Mouse (Mus musculus) embryonic facial prominence, embryonic 15.5 days (tissue): ENCODE data around the gene Cyp1a1. TPM values are rescaled to one million over a fixed set of nuclear protein-coding genes. Genes with fewer than 3 reads are reported as not detected.

Experiments used
- ATAC-seq: fragments of 200-750 bp; cut with Nextera tagmentation; 2 replicates; pipeline ENCODE4 v1.8.0; 2017; ENCODE audit warnings: low read depth, moderate TSS enrichment; ENCODE audit not compliant: insufficient number of reproducible peaks, low FRiP score, low TSS enrichment
- H3K27ac ChIP-seq: fragments of 300-500 bp; sonication (generic); replicated peaks from 2 replicates; pipeline ENCODE4 v1.5.1; 2015; ENCODE audit warnings: mild to moderate bottlenecking, inconsistent platforms
- H3K27me3 ChIP-seq: fragments of 300-500 bp; sonication (generic); 2 replicates; pipeline ENCODE4 v1.6.1; 2015; ENCODE audit warnings: inconsistent platforms
- H3K36me3 ChIP-seq: fragments of 300-500 bp; sonication (generic); 2 replicates; pipeline ENCODE4 v1.6.1; 2015; ENCODE audit warnings: mild to moderate bottlenecking, inconsistent platforms
- H3K4me1 ChIP-seq: fragments of 300-500 bp; sonication (generic); 2 replicates; pipeline ENCODE4 v1.6.1; 2015; ENCODE audit warnings: inconsistent platforms
- H3K4me2 ChIP-seq: fragments of 300-500 bp; sonication (generic); replicated peaks from 2 replicates; pipeline ENCODE4 v1.6.1; 2015; ENCODE audit warnings: mild to moderate bottlenecking, inconsistent platforms
- H3K4me3 ChIP-seq: fragments of 300-500 bp; sonication (generic); replicated peaks from 2 replicates; pipeline ENCODE4 v1.5.1; 2015; ENCODE audit warnings: mild to moderate bottlenecking, inconsistent platforms
- H3K9ac ChIP-seq: fragments of 300-500 bp; sonication (generic); 2 replicates; pipeline ENCODE4 v1.6.1; 2015; ENCODE audit warnings: inconsistent platforms
- H3K9me3 ChIP-seq: fragments of 300-500 bp; sonication (generic); replicated peaks from 2 replicates; pipeline ENCODE4 v1.6.1; 2016; ENCODE audit warnings: inconsistent platforms
- WGBS: fragments of 180-500 bp; shearing (Covaris S2); methylation state at CpG from one replicate; pipeline ENCODE4 v1.1.7; 2015; 5-methylcytosine and 5-hydroxymethylcytosine counted together
- polyA plus RNA-seq: library from polyadenylated mRNA; unstranded; fragments of >200 nt; fragmentation: Nextera tagmentation; extraction: Ambion mirVana; gene quantifications from 2 replicates; pipeline ENCODE4 v1.2.1, GENCODE M21; 2015

Cyp1a1 gene
- polyA plus RNA-seq, 1 experiment from 2014 or later = 0.43 TPM

DNA sequence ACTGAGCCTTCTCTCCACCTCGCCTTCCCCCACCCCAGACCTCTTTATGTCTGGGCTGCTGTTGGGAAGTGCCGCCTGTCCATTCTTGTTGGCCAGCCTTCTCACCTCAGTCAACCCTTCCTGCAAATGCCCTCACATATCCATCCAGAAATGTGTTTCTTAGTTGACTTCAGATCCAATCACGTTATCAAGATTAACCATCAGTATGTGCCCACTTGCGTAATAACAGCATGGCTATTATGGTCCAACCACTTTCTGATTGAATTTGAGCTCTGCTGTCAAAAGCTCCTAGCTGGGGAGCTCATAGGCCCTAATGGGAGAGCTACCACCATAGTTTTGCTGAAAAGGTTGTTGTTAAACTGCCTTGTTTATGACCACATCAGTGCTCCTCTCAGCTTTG lies 16.7 kb upstream of the Cyp1a1 start:
- Histone ChIP-seq H3K4me1 (no peaks in the 10 kb centered on the region), H3K9me3 (no peaks in the 10 kb centered on the region), H3K27ac (no peak overlapping the region), H3K27me3 (no peaks in the 10 kb centered on the region), H3K4me2 (no peak overlapping the region), H3K36me3 (no peaks in the 10 kb centered on the region), H3K4me3 (no peak overlapping the region), H3K9ac (no peak overlapping the region)
- WGBS = 87% methylated on average over 4 of the region's 4 CpGs
- ATAC-seq = no peak

DNA sequence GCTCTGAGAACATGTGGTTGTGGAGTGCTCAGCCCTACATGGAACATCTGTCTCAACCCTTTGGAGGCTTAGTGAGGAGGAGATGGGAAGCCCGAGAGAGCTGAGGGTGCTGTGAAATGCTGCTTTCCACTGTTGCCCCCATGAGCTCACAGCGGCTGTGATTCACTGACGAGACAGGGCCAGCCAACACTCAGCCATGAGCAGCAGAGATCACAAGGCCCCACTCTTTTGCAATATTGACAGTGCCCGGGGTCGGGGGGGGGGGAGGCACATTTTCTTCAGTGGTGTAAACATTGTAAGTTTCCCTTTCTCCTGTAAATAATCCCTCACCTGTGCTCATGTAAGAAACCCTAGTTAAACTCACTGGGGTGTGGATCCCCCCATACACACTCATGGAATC lies 16.2 kb upstream of the Cyp1a1 start:
- no peak for ATAC-seq
- Histone ChIP-seq H3K4me2 (no peak overlapping the region), H3K9ac (no peak overlapping the region), H3K27ac (no peak overlapping the region), H3K4me3 (no peak overlapping the region), H3K36me3 (no peaks in the 10 kb centered on the region), H3K4me1 (no peaks in the 10 kb centered on the region), H3K9me3 (no peaks in the 10 kb centered on the region), H3K27me3 (no peaks in the 10 kb centered on the region)
- WGBS = 80% methylated on average over 5 of the region's 5 CpGs

DNA sequence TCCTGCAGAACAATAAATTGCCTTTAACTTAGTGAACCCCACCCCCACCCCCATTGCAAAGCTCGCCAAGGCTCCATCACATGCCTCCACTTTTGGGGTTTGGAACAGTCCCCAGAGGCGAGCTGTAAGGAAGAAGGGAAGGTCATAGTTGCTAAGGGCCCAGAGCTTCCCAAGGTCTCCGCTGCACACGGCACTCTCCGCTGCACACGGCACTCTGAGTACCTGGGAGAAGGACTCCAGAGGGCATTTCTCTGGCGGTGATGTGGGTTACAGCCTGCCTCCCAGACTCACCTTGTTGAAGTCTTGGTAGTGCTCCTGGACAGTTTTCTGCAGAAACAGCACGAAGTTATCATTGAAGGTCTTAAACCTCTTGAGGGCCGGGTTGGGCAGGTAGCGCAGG lies 6.3 kb upstream of the Cyp1a1 start:
- H3K27ac ChIP-seq = no peak overlapping the region
- H3K4me2 ChIP-seq = no peak overlapping the region
- H3K36me3 ChIP-seq = no peaks in the 10 kb centered on the region
- no peak for ATAC-seq
- WGBS = 78% methylated on average over 10 of the region's 10 CpGs
- H3K4me1 ChIP-seq = no peaks in the 10 kb centered on the region
- H3K27me3 ChIP-seq = no peaks in the 10 kb centered on the region
- no peak overlapping the region for H3K4me3 ChIP-seq
- H3K9ac ChIP-seq = no peak overlapping the region
- H3K9me3 ChIP-seq = no peaks in the 10 kb centered on the region

DNA sequence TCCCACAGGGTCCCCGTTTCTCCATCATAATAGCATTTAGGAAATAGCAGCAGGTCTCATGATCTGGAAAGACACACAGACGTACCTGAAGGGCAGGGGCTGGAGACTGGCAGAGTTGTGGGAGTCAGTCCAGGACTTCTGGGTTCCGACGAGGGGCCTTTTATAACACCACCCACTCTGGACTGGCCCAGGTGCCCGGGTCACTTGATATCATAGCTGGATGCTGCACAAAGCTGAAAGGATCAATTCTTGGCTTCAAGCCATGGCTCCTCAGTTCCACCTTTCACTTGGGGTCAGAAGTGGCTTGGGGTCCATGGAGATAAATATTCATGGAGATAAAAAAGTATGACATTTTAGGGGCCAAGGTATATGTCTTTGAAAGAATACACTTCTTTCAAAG lies 4.2 kb upstream of the Cyp1a1 start, which contains the start of gene Cyp1a2:
TSS of gene Cyp1a2 (minus strand) at position 184 of the 400 bp plus-strand sequence.
- Histone ChIP-seq H3K27me3 (no peaks in the 10 kb centered on the region), H3K4me3 (no peak within 1 kb of the TSS), H3K4me2 (no peak within 1 kb of the TSS), H3K4me1 (no peaks in the 10 kb centered on the region), H3K36me3 (no peaks in the 10 kb centered on the region), H3K9me3 (no peaks in the 10 kb centered on the region), H3K9ac (no peak within 1 kb of the TSS), H3K27ac (no peak within 1 kb of the TSS)
- no peak for ATAC-seq
- 65% methylated on average over 5 of the region's 5 CpGs for WGBS

DNA sequence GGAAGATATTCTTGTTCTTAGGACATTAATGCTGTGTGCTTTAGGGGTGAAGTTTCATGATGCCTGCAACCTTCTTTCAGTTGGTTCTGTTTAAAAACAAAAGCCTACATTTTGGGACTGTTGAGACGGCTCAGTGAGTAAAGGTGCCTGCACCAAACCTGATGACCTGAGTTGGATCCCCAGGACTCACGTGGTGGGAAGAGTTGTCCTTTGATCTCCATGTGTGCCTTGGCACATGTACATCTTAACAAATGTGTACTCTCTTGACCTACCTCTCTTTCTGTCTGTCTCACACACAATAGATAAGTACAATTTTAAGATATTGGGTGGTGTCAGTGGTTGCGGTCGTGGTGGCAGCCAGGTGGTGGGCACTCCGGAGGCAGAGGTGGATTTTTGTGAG lies 1.7 kb upstream of the Cyp1a1 start:
- H3K27me3 ChIP-seq = no peaks in the 10 kb centered on the region
- no peaks in the 10 kb centered on the region for H3K9me3 ChIP-seq
- H3K9ac ChIP-seq = no peak overlapping the region
- no peaks in the 10 kb centered on the region for H3K36me3 ChIP-seq
- no peak overlapping the region for H3K4me3 ChIP-seq
- H3K4me1 ChIP-seq = no peaks in the 10 kb centered on the region
- H3K27ac ChIP-seq = no peak overlapping the region
- 83% methylated on average over 5 of the region's 5 CpGs for WGBS
- H3K4me2 ChIP-seq = no peak overlapping the region
- ATAC-seq = no peak

DNA sequence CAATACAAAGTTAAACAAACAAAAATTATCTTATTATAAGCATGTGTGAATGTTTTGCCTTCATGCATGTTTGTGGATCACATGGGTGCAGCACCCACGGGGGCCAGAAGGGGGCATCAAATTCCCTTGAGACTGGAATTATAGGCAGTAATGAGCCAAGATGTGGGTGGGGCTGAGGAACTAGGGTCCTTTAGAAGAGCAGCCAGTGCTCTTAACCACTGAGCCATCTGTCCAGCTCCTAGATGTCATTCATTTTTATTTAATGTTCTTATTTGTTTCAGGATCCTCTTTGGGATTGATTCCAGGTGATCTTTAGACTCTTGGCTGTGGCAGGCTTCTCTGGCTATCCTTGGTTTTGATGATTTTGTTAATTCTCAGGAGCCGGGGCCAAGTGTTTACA lies 430 bp downstream of the Cyp1a1 start:
- no peak overlapping the region for H3K27ac ChIP-seq
- 0 out of 2 replicates have a peak, but pooled peaks cover 3% of the 10 kb centered on the region for H3K27me3 ChIP-seq
- no peak overlapping the region for H3K4me2 ChIP-seq
- no peaks in the 10 kb centered on the region for H3K9me3 ChIP-seq
- 47% methylated on average over 2 of the region's 2 CpGs for WGBS
- H3K9ac ChIP-seq = no peak overlapping the region
- no peak for ATAC-seq
- H3K36me3 ChIP-seq = no peaks in the 10 kb centered on the region
- H3K4me3 ChIP-seq = no peak overlapping the region
- H3K4me1 ChIP-seq = no peaks in the 10 kb centered on the region

DNA sequence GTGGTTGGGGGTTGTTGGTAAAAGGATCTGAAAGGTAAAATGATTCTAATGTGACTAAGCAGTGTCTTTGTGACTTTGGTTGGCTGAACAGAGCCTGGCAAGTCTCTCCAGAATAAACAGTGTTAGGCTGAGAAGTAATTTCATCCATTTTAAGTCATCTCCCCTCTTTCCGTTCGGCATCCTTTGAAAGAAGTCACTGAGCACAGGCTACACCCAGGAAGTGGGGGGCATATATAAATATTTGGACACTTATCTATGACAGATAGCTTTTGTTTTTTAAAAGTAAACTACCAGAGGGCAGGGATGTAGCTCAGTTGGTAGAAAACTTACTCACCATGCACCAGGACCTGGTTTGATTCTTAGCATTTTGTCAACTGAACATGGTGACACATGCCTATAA lies 878 bp downstream of the Cyp1a1 start:
- 72% methylated on average over 2 of the region's 2 CpGs for WGBS
- no peaks in the 10 kb centered on the region for H3K36me3 ChIP-seq
- no peak overlapping the region for H3K27ac ChIP-seq
- ATAC-seq = no peak
- no peak overlapping the region for H3K4me2 ChIP-seq
- H3K9me3 ChIP-seq = no peaks in the 10 kb centered on the region
- H3K4me1 ChIP-seq = no peaks in the 10 kb centered on the region
- H3K27me3 ChIP-seq = 0 out of 2 replicates have a peak, but pooled peaks cover 4% of the 10 kb centered on the region
- H3K4me3 ChIP-seq = no peak overlapping the region
- no peak overlapping the region for H3K9ac ChIP-seq

DNA sequence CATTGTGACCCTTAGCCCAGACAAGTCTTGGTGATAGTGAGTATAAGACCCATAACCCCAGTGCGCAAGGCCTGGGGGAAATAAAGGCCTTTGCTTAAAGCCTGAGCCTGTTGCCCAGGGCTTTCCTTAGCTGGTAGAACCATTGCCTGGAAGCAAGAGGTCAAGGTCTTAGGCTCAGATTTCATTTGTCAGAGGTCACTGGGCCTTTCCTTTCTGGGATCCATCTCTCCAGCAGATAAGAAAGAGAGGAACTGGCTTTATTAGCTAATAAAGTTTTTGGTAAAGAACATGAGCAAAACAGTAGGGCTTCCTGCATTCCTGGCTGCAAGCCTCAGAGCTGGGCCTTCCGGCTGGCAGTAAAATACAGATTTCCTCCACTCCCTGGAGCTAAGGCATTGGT lies 6.4 kb downstream of the Cyp1a1 start:
- ATAC-seq = no peak
- Histone ChIP-seq H3K36me3 (no peaks in the 10 kb centered on the region), H3K9me3 (no peaks in the 10 kb centered on the region), H3K9ac (no peak overlapping the region), H3K27me3 (peaks cover 44% of the 10 kb centered on the region), H3K4me1 (peaks cover 14% of the 10 kb centered on the region), H3K27ac (no peak overlapping the region), H3K4me2 (no peak overlapping the region), H3K4me3 (no peak overlapping the region)
- 84% methylated on average over 2 of the region's 2 CpGs for WGBS

DNA sequence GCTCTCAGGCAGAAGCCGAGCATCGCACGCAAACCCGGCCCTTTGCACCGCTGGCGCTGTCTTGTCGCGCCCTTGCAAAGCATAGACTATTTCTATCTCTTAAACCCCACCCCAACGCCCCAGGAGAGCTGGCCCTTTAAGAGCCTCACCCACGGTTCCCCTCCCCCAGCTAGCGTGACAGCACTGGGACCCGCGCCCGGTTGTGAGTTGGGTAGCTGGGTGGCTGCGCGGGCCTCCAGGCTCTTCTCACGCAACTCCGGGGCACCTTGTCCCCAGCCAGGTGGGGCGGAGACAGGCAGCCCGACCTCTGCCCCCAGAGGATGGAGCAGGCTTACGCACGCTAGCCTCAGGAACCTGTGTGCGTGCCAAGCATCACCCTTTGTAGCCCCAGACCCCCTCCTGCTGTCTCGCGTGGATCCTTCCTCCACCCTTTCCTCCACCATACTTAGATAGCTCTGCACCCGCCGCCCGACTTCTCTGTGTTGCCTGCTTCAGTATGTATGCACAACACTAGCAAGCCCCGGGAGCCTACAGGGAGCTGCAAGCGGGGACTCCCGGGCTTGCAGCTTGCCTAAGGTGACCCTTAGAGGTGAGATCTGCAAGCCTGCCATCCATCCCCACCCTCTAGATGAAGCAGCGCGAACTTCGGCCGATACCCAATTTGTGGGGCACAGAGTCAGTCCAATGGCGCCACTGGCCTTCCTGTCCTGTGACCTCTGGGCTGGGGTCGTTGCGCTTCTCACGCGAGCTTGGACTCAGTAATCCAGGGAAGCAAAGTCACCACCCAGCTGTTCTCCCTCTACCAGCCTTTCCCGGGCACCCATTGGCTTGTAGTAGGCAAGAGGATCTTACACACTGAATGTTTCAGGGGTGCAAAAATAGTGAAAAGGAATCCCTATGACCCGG lies 8.9 kb downstream of the Cyp1a1 start:
- peak overlapping the region; percentile 18; the same call in 1 of the 2 replicates for H3K9ac ChIP-seq
- no peak overlapping the region for H3K27ac ChIP-seq
- 0 out of 2 replicates have a peak, but pooled peaks have one; percentile 60 for ATAC-seq
- H3K27me3 ChIP-seq = peaks cover 44% of the 10 kb centered on the region
- H3K4me1 ChIP-seq = peaks cover 14% of the 10 kb centered on the region
- H3K4me3 ChIP-seq = peak overlapping the region; percentile 42
- WGBS = under 1% methylated on average over 42 of the region's 42 CpGs
- no peaks in the 10 kb centered on the region for H3K36me3 ChIP-seq
- peak overlapping the region; percentile 79 for H3K4me2 ChIP-seq
- no peaks in the 10 kb centered on the region for H3K9me3 ChIP-seq

DNA sequence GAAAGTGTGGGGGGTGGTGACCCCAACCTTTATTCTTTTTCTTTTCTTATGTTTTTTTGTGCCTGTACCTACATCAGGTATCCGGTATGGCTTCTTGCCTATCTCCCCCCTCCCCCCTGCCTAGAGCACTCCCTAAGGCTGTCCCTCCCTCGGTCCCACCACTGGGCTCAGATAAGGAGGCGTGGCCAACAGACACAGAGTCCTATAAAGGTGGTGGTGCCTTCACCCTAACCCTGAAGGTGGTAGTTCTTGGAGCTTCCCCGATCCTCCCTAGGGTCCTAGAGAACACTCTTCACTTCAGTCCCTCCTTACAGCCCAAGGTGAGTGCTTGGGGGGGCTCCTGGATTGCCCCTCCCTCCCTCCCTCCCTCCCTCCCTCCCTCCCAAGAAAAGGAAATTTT lies 9.7 kb downstream of the Cyp1a1 start:
- WGBS = 19% methylated on average over 4 of the region's 4 CpGs
- Histone ChIP-seq H3K4me1 (peaks cover 14% of the 10 kb centered on the region), H3K27me3 (peaks cover 44% of the 10 kb centered on the region), H3K9me3 (no peaks in the 10 kb centered on the region), H3K27ac (no peak overlapping the region), H3K4me3 (no peak overlapping the region), H3K36me3 (no peaks in the 10 kb centered on the region), H3K4me2 (no peak overlapping the region), H3K9ac (no peak overlapping the region)
- peak; percentile 65 for ATAC-seq

DNA sequence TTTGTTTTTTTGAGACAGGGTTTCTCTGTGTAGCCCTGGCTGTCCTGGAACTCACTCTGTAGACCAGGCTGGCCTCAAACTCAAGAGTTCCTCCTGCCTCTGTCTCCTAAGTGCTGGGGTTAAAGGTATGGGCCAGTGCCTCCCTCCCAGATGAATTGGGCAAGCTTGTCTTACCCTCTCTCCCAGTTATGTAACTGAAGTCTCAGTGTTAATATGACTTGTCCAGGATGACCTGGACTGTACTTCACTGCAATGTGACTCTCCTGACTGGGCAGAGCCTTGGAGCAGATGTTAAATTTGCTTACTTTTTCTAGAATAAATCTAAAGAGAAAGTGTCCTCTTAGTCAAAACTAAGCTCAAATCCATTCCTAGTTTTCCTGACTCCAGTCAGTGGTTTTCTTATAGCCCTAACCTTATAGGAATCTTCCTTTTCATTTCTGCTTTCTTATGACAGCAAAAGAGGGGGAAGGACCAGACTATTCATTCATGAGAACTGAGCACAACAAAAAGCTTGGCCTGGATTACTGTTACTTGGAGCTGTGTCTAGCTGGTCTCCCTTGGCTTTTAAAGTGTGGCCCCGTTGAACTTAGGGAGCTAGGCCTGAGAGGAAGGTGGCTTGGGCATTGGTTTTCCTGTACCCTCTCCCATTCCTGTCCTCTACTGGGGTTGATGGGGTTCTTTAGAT lies 10.9 kb downstream of the Cyp1a1 start:
- H3K27ac ChIP-seq = no peak overlapping the region
- peaks cover 14% of the 10 kb centered on the region for H3K4me1 ChIP-seq
- no peaks in the 10 kb centered on the region for H3K9me3 ChIP-seq
- no peak overlapping the region for H3K4me2 ChIP-seq
- no peak overlapping the region for H3K9ac ChIP-seq
- peaks cover 40% of the 10 kb centered on the region for H3K27me3 ChIP-seq
- WGBS = 67% methylated on average over 1 of the region's 1 CpGs
- ATAC-seq = no peak
- no peaks in the 10 kb centered on the region for H3K36me3 ChIP-seq
- H3K4me3 ChIP-seq = no peak overlapping the region
